Mouse (Mus musculus) bone marrow macrophage, adult 2 months (primary cell): ENCODE data around the gene Lrrc29. TPM values are rescaled to one million over a fixed set of nuclear protein-coding genes. Genes with fewer than 3 reads are reported as not detected.

ENCODE experiments used
- H3K27ac ChIP-seq: 2 replicates; pipeline ENCODE4 v1.5.1; 2012; ENCODE audit warnings: low read depth, low read length; ENCODE audit not compliant: insufficient read depth
- H3K4me1 ChIP-seq: 2 replicates; pipeline ENCODE4 v1.6.1; 2012; ENCODE audit warnings: low read length; ENCODE audit not compliant: control insufficient read depth, insufficient read depth
- H3K4me3 ChIP-seq: 2 replicates; pipeline ENCODE4 v1.5.1; 2012; ENCODE audit warnings: mild to moderate bottlenecking, low read length, moderate library complexity; ENCODE audit not compliant: insufficient read depth
- CTCF ChIP-seq: IDR thresholded peaks from 2 replicates; pipeline ENCODE4 v1.5.1; 2012; ENCODE audit warnings: low read depth, mild to moderate bottlenecking, low read length, moderate library complexity
- POLR2A ChIP-seq: IDR thresholded peaks from 2 replicates; pipeline ENCODE4 v1.6.1; 2012; ENCODE audit warnings: mild to moderate bottlenecking, low read depth, low read length, borderline replicate concordance
- polyA plus RNA-seq: library from polyadenylated mRNA; stranded (reverse); fragments of >200 nt; gene quantifications from 2 replicates; pipeline ENCODE4 v1.2.4, GENCODE M21; 2012; ENCODE audit not compliant: missing spikeins, insufficient read depth, insufficient read length

The Lrrc29 gene
- polyA plus RNA-seq, 1 experiment, result 3.1 TPM

GRCm38 (mm10) chr8:105280567-105280966 lies 45.5 kb downstream of the Lrrc29 start:
- no peak overlapping the region for H3K4me3 ChIP-seq
- H3K27ac ChIP-seq, result no peak overlapping the region
- no peak for TF ChIP-seq CTCF
- no peak for TF ChIP-seq POLR2A
- H3K4me1 ChIP-seq, result peaks cover 3% of the 10 kb centered on the region; the same call in 1 of the 2 replicates

- peaks cover 3% of the 10 kb centered on the region; the same call in 1 of the 2 replicates for H3K4me1 ChIP-seq
- no peak overlapping the region for H3K27ac ChIP-seq
- TF ChIP-seq CTCF, result no peak
- no peak for TF ChIP-seq POLR2A
- peak overlapping the region; percentile 27 for H3K4me3 ChIP-seq
Observed at GRCm38 (mm10) chr8:105278911-105279334, 47.2 kb downstream of the Lrrc29 start.

GRCm38 (mm10) chr8:105276292-105277120 lies 49.6 kb downstream of the Lrrc29 start:
- H3K27ac ChIP-seq, result no peak overlapping the region

GRCm38 (mm10) chr8:105275840-105276239 lies 50.2 kb downstream of the Lrrc29 start, which contains the start of gene Nol3:
Gene Nol3 (plus strand): TSS chr8:105276140.
- no peak within 1 kb of the TSS for H3K27ac ChIP-seq
- no peak for TF ChIP-seq CTCF
- peaks cover 3% of the 10 kb centered on the region; the same call in 1 of the 2 replicates for H3K4me1 ChIP-seq
- H3K4me3 ChIP-seq, result peak within 1 kb of the TSS; percentile 50

More at GRCm38 (mm10) chr8:105276292-105277120, 49.6 kb downstream of the Lrrc29 start:
- TF ChIP-seq POLR2A (no peak), CTCF (no peak)
- Histone ChIP-seq H3K4me3 (peak overlapping the region; percentile 50), H3K4me1 (peaks cover 3% of the 10 kb centered on the region; the same call in 1 of the 2 replicates)

GRCm38 (mm10) chr8:105275387-105275786 lies 50.7 kb downstream of the Lrrc29 start:
- H3K27ac ChIP-seq, result no peak overlapping the region
- TF ChIP-seq CTCF, result no peak
- no peak for TF ChIP-seq POLR2A
- H3K4me3 ChIP-seq, result no peak overlapping the region
- H3K4me1 ChIP-seq, result peaks cover 4% of the 10 kb centered on the region; the same call in 1 of the 2 replicates

GRCm38 (mm10) chr8:105270916-105271186 lies 55.2 kb downstream of the Lrrc29 start:
- TF ChIP-seq POLR2A, result no peak
- no peak for TF ChIP-seq CTCF
- Histone ChIP-seq H3K4me3 (no peak overlapping the region), H3K4me1 (peaks cover 5% of the 10 kb centered on the region; the same call in 1 of the 2 replicates), H3K27ac (no peak overlapping the region)

- peak overlapping the region; percentile 55 for H3K4me3 ChIP-seq
- no peak overlapping the region for H3K27ac ChIP-seq
- TF ChIP-seq POLR2A (no peak), CTCF (no peak)
- H3K4me1 ChIP-seq, result peaks cover 8% of the 10 kb centered on the region
Observed at GRCm38 (mm10) chr8:105270101-105270915, 55.8 kb downstream of the Lrrc29 start.

GRCm38 (mm10) chr8:105269461-105269947 lies 56.6 kb downstream of the Lrrc29 start, which contains the start of gene Hsf4:
Gene Hsf4 (plus strand): TSS chr8:105269801.
- TF ChIP-seq POLR2A (no peak), CTCF (no peak)
- Histone ChIP-seq H3K4me1 (peaks cover 8% of the 10 kb centered on the region), H3K4me3 (peak within 1 kb of the TSS; percentile 55), H3K27ac (no peak within 1 kb of the TSS)

- no peak for TF ChIP-seq POLR2A
- no peak for TF ChIP-seq CTCF
- H3K27ac ChIP-seq, result no peak overlapping the region
- H3K4me3 ChIP-seq, result peak overlapping the region; percentile 55
- peaks cover 8% of the 10 kb centered on the region for H3K4me1 ChIP-seq
Observed at GRCm38 (mm10) chr8:105269075-105269458, 57.0 kb downstream of the Lrrc29 start.
